Mouse (Mus musculus) gastrocnemius, adult 2 months (tissue): Measurements from ENCODE around the gene Amz2. TPM values are rescaled to one million over a fixed set of nuclear protein-coding genes. Genes with fewer than 3 reads are reported as not detected.

Experiments used
- DNase-seq: peaks from one replicate; pipeline ENCODE4 v3.0.0; 2022
- H3K27ac ChIP-seq: fragments of 200-600 bp; 2 replicates; pipeline ENCODE4 v1.8.1; 2022; ENCODE audit warnings: mild to moderate bottlenecking
- H3K4me3 ChIP-seq: fragments of 200-600 bp; 2 replicates; pipeline ENCODE4 v1.8.1; 2022; ENCODE audit warnings: mild to moderate bottlenecking, moderate library complexity
- CTCF ChIP-seq: fragments of 200-600 bp; IDR thresholded peaks from 2 replicates; pipeline ENCODE4 v1.8.1; 2022; ENCODE audit warnings: antibody characterized with exemption, mild to moderate bottlenecking, moderate library complexity
- intact Hi-C: fragments of 180-260 bp; cut with DNase I; formaldehyde crosslinking; loops from one replicate; pipeline ENCODE4 v1.15.1; 2025
- microRNA-seq: library from miRNA; unstranded; fragments of <30 nt; microRNA quantifications from one replicate; pipeline ENCODE4 v1.2.0, GENCODE M21; 2021
- total RNA-seq, 2 experiments: library from RNA; stranded (reverse); gene quantifications; 2 replicates each; pipeline ENCODE4 v1.2.3; 2021

The Amz2 gene
- total RNA-seq, 2 experiments from 2014 or later: 70.4 to 71.7 TPM

DNA sequence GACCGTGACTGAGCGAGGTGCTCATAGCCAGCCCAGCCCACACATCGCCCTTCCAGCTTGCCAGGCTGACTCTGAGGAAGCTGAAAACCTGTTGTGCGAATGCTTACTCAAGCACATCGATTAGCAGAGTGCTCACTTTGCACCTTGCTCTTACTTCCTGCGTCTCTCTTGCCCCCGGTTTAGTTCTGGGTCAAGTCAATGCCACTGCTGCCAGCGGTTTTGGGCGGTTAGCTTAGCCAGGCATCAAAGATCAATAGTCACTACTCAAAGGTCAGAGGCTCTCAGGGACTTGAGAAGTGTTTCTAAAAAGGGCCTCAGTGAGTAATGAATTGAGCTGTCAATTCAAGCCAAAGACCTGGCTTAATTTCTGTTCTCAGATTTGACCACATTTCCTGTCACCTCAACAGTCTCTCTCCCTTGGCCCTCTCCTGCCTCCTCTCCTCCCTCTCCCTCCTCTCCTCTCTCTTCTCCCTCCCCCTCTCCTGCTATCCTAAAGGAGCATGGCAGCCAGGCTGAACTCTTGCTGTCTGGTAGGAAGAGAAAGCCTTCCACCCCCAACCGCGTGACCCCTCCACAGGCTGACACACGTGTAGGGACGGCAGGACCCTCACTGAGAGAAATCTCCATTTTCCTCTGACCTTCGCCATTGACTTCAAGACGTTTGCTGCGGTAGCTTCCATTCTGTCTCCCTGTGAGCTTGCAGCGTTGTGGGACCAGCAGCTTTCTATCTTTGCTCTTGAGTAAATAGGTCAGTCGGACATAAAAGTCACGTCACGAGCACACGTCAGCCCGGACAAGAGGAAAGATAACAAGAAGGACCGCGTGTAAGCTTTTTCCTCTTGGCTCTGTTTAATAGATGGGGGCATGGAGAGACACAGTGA lies 69.4 kb downstream of the Amz2 start:
- intact Hi-C loops: no loop called here
- no peak for TF ChIP-seq CTCF
- no peak for DNase-seq
- no peak overlapping the region for H3K4me3 ChIP-seq
- no peak overlapping the region for H3K27ac ChIP-seq

DNA sequence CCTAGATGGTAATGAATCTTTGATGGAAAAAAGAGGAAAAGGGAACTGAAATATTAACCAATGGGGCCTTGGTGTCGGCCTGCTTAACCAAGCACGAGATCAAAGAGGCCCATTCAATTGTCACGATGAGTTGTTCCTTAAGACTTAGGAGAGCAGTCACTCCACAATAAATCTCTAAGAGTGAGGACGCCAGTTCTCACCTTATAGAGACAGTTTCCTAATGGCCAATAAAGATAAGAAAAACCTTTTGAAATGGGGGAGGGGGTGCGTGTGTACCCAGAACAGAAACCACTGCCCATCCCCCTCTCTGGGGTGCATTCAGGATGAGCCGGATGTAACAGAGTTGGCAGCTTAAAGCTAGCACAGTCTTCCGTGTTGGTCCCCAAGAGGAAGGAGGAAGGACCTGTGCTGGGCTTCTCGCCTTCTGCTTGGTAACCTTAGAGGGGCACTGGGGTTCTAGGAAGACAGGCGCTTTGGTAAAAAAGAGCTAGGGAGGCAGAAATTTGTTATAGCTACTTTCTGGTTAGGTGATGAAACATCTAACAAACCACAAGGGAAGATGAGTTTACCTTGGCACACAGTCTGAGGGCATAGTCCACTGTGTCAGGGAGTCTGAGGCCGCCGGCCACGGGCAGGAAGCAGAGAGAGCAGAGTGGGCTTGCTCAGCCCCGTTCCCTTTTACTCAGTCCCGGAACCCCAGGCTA lies 70.2 kb downstream of the Amz2 start:
- intact Hi-C loops: no loop called here
- TF ChIP-seq CTCF: no peak
- no peak overlapping the region for H3K27ac ChIP-seq
- DNase-seq: no peak
- H3K4me3 ChIP-seq: no peak overlapping the region

GRCm38 (mm10) chr11:109496475-109496993 lies 70.8 kb downstream of the Amz2 start:
- TF ChIP-seq CTCF: no peak
- Histone ChIP-seq H3K27ac (no peak overlapping the region), H3K4me3 (no peak overlapping the region)
- intact Hi-C loops: no loop called here
- DNase-seq: no peak

- intact Hi-C loops: no loop called here
- no peak for DNase-seq
- H3K27ac ChIP-seq: no peak overlapping the region
- H3K4me3 ChIP-seq: no peak overlapping the region
- TF ChIP-seq CTCF: no peak
Measured at GRCm38 (mm10) chr11:109496996-109497714, 71.4 kb downstream of the Amz2 start.

DNA sequence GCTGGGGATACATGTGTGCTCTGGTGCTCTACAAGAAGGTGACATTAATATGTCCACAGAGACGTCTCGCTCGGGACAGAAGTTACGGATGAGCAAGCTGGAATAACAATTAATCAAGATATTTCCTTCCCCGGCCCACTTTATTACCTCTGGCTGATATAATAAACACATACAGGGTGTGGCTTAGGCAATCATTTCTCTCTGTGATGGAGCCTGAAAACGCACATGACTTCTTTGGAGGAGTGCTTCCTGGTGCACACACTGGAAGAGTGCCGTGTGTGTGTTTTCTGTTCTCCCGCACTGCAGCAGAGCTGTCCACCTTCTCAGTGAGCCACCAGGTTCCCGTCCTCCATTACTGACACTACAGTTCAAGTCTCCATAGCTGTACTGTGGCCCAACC lies 72.2 kb downstream of the Amz2 start:
- H3K27ac ChIP-seq: no peak overlapping the region
- no peak for DNase-seq
- intact Hi-C loops: no loop called here

DNA sequence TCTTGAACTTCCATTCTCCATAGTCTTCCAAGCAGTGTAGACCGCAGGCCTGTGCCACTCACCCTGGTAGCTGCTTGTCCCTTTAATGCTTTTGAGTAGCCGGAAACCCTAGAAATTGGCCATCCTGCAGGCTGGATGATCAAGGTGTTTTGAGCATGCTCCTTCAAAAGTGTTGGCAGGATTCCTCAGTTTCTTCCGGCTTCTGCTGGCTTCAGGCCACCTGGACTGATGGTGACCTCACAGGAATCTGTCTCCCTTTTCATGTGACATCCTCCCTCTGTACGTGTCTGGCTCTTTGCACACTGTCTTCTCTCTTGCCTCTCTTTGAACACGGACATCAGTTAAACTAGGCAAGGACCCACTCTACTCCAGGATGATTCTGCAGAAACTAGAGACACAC lies 74.5 kb downstream of the Amz2 start:
- H3K27ac ChIP-seq: no peak overlapping the region
- intact Hi-C loops: no loop called here
- H3K4me3 ChIP-seq: no peak overlapping the region
- TF ChIP-seq CTCF: no peak
- DNase-seq: peak; percentile 35

More for the DNA sequence above, 72.2 kb downstream of the Amz2 start:
- no peak for TF ChIP-seq CTCF
- H3K4me3 ChIP-seq: peak overlapping the region; percentile 23; the same call in 1 of the 2 replicates

Small RNA genes within 50 kb of the gene (microRNA-seq; reads per million reads assigned to microRNA genes)
- not detected for gene Gm25540

Other genes starting within 250 kb of the Amz2 start
- under 1 TPM; 0.13 to 0.20 TPM for gene Rgs9, start 127.8 kb upstream of the Amz2 start, total RNA-seq
- 10 to 100 TPM; 25.6 to 27.8 TPM for gene Gna13, start 63.1 kb upstream of the Amz2 start, total RNA-seq
- not detected for gene 9930022D16Rik, start 12.0 kb upstream of the Amz2 start, total RNA-seq
- under 1 TPM; 0.84 to 0.86 TPM for gene Arsg, start 47.4 kb downstream of the Amz2 start, total RNA-seq
- 1 to 10 TPM; 7.4 to 9.2 TPM for gene Slc16a6, start 47.7 kb downstream of the Amz2 start, total RNA-seq
- gene Wipi1, start 186.0 kb downstream of the Amz2 start, total RNA-seq: 10 to 100 TPM; 53.0 to 60.8 TPM
- 100 to 1,000 TPM in 1 of 2 experiments, 10 to 100 TPM in 1; 98.9 to 117 TPM for gene Prkar1a, start 223.5 kb downstream of the Amz2 start, total RNA-seq